Mouse (Mus musculus): ENCODE results near the gene Celsr3. TPM values are rescaled to one million over a fixed set of nuclear protein-coding genes. Genes with fewer than 3 reads are reported as not detected.

The Celsr3 gene
- polyA plus RNA-seq, 2 experiments from 2014 or later = not detected

- ATAC-seq = no peak
These were observed 18.4 kb upstream of the Celsr3 start for GRCm38 (mm10) chr9:108807674-108808073.

- peak; percentile 76 for ATAC-seq
These were observed 17.9 kb upstream of the Celsr3 start, which contains the start of gene Nckipsd for GRCm38 (mm10) chr9:108808163-108808665. TSS of gene Nckipsd (plus strand) at chr9:108808368.

GRCm38 (mm10) chr9:108809188-108809587 is 16.9 kb upstream of the Celsr3 start:
- ATAC-seq = no peak

DNA sequence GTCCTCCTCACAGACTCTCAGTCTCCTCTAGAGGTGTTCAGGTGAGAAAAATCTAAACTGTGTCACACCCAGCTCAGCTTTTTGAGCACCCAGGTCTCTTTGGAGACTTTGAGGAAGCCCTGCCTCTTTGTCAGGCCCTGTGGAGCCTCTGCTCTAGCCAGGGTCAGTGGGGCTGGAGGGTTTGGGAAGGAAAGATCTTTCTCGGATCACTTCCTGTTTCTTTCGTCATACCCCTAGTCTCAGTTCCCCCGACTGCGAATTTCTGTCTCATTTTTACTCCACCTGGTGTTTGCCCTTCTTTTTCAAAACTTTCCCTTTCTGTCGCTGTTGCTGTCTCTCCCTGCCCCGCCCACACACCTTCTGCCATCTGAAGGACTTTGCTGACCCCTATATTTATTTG is 16.4 kb upstream of the Celsr3 start:
- no peak for ATAC-seq

DNA sequence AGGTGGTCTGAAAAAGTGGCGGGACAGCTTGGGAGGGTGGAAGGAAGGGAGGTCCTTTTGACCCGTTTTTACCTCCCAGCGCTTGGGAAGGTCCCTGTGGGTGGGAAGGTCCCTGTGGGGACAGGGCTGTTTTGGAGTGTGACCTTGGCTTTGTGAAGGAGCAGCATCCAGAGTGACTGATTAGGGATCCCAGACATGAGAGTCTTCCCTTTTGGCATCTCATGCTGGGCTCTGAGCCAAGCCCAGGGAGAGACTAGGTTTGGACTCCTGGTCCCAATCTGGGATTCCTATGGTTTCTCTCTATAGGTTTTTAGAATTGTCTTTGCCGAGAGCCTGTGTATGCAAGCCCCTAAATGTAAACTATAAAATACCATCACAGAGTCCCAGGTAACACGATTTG is 15.6 kb upstream of the Celsr3 start:
- ATAC-seq = no peak

DNA sequence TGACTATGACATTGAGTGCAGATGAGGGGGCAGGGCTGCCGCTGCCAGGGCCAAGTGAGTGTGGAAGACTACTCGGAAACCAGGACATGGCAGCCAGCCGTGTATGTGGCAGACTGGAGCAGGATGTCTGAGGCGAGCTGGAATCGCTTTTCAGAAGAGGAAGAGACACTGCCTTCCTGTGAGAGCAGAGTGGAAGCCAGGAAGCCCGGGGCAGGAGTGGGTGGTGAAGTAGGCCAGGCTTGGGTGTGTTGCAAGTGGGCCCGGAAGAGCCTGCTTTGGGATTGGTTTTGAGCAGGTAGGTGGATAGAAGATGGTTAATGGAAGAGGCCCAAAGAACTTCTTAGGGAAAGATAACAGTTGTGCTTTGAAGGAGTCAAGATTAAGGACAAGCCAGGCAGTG is 10.6 kb upstream of the Celsr3 start:
- no peak for ATAC-seq

GRCm38 (mm10) chr9:108819495-108819894 is 6.6 kb upstream of the Celsr3 start:
- no peak for ATAC-seq

GRCm38 (mm10) chr9:108820077-108820476 is 6.0 kb upstream of the Celsr3 start:
- ATAC-seq = no peak

- no peak for ATAC-seq
These were observed 1.9 kb upstream of the Celsr3 start for GRCm38 (mm10) chr9:108824144-108824685.

GRCm38 (mm10) chr9:108824755-108825413 is 1.2 kb upstream of the Celsr3 start:
- no peak for ATAC-seq

DNA sequence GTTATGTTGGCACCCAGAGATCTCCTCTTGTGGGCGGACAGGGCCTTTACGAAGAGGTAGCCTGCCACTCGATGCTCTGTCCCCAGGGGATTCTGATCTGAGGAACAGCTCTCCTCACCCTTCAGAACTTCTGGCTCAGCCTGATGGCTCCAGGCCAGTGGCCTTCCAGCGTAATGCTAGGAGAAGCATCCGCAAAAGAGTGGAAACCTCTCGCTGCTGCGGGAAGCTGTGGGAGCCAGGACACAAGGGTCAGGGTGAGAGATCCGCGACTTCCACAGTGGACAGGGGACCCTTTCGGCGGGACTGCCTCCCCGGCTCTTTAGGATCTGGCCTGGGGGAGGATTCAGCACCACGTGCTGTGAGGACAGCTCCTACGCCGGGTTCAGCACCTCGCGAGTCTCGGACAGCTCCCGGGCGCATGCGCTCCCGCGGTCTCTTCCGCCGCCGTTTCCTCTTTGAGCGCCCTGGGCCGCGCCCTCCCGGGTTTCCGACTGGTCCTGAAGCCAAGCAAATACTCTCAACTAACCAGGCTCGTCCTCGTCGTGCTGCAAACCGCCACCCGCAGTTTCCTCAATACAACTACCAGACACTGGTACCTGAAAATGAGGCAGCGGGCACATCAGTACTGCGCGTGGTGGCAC is 700 bp downstream of the Celsr3 start:
- peak; percentile 36 for ATAC-seq

DNA sequence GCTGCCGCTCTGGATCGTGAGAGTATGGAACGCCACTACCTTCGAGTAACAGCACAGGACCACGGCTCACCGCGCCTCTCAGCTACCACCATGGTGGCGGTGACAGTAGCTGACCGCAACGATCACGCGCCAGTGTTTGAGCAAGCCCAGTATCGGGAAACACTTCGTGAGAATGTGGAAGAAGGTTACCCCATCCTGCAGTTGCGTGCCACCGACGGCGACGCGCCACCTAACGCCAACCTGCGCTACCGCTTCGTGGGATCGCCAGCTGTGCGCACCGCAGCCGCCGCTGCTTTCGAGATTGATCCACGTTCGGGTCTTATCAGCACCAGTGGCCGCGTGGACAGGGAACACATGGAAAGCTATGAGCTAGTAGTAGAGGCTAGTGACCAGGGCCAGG is 1.3 kb downstream of the Celsr3 start:
- no peak for ATAC-seq

- ATAC-seq = no peak
These were observed 1.8 kb downstream of the Celsr3 start for GRCm38 (mm10) chr9:108827906-108828305.

DNA sequence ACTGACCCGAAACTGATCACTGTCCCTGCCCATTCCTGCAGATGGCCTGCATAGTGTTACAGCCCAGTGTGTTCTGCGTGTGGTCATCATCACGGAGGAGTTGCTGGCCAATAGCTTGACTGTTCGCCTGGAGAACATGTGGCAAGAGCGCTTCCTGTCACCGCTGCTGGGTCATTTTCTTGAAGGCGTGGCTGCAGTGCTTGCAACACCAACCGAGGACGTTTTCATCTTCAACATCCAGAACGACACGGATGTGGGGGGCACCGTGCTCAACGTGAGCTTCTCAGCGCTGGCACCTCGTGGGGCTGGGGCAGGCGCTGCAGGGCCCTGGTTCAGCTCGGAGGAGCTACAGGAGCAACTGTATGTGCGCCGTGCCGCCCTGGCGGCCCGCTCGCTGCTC is 5.5 kb downstream of the Celsr3 start:
- no peak for ATAC-seq

- peak; percentile 87 for ATAC-seq
These were observed 6.4 kb downstream of the Celsr3 start for GRCm38 (mm10) chr9:108832390-108833108.

DNA sequence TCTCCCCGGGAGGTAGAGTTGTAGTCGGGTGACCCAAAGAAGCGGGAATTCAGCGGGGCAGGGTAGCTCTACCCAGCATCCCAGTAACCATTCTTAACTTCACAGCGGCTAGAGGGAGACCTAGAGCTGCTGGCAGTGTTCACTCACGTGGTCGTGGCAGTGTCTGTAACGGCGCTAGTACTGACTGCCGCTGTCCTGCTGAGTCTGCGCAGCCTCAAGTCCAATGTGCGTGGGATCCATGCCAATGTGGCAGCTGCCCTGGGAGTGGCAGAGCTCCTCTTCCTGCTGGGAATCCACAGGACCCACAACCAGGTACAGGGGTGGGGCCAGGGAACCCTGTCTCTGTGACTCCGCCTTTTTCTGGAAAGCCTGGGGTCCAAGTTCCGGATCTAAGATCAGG is 16.9 kb downstream of the Celsr3 start:
- no peak for ATAC-seq

- no peak for ATAC-seq
These were observed 19.3 kb downstream of the Celsr3 start for GRCm38 (mm10) chr9:108845390-108845789.

DNA sequence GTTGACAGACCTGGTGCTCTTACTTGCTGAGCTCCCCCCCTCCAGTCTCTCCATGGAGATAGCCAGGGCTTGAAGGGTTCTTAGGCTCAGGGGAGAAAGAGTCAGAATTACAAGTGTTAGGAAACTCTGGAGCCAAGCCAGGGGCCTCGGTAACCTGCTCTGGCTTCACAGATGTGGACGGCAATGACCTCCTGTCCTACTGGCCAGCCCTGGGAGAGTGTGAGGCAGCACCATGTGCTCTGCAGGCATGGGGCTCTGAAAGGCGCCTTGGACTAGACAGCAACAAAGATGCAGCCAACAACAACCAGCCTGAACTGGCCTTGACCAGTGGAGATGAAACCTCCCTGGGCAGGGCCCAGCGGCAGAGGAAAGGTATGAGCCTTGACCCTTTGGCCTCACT is 21.3 kb downstream of the Celsr3 start:
- no peak for ATAC-seq

GRCm38 (mm10) chr9:108848419-108848818 is 22.3 kb downstream of the Celsr3 start:
- ATAC-seq = no peak

DNA sequence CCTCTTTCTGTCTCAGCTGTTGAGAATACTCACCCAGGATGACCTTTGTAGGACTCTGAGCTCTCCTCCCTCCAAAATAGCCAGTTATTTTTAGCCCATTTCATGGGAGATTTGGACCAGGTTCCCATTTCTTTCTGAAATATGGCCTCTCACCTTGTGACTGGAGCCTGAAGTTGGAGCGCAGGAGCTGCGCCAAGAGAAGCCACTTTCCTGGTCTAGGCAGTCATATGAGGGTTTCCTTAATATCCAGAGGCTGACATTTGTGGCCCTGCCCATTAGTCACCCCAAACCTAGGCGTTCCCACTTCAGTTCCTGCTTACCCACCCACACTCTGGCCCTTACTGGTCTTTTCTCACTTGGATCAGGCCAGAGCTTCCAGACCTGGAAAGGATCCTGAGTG is 26.9 kb downstream of the Celsr3 start, which contains the start of gene Slc26a6:
Gene Slc26a6, plus strand, starts transcription at position 308 of the 400 bp plus-strand sequence.
- no peak for ATAC-seq

DNA sequence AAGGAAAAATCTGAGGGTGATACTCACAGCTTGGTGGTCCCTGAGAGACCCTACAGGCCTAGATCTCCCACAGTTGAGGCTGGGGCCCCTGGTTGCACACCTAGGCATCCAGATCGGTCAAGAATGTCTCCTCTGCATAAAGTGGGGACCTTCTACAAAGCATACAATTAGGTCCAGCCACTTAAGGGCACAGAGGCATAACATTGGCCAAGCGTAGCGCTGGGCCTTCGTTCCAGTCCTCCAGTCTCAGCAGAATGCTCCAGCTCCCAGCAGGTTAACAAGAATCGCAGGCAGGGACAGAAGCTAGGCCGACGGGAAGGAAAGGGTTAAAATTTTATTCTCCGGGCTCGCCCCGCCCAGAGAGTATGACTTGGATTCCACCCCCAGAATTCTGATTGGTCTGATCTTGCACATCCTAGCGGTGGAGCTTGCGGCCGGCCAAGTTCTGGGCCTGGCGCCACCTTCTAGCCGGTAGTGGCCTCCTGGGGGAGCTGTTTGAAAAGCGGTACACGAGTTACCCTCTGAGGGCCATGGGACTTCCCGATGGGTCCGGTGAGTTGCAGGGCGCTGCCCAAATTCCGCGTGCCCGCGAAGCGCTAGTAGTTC is 27.6 kb downstream of the Celsr3 start:
- peak; percentile 97 for ATAC-seq

DNA sequence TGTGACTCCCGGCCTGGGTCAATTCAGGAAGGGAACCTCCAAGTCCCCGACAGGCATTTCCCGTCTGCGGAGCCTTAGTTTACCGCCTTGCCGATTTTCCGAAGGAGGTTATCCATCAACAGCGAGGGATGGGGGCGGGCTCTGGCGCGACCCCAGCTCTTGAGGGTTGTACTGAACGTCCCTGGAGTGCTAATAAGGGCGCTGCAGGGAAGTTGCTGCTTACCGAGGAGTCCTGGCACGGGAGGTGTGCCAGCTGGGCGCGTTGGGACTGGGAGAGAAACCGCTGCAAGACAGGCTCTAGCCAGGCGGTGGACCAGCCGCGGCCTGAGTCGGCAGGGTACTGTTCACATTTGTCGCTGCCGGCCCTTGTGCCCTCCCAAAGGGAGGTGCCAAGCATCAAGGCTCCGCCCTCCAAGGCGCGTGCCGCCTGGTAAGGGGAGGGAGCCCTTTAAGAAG is 28.1 kb downstream of the Celsr3 start:
- ATAC-seq = peak; percentile 61

DNA sequence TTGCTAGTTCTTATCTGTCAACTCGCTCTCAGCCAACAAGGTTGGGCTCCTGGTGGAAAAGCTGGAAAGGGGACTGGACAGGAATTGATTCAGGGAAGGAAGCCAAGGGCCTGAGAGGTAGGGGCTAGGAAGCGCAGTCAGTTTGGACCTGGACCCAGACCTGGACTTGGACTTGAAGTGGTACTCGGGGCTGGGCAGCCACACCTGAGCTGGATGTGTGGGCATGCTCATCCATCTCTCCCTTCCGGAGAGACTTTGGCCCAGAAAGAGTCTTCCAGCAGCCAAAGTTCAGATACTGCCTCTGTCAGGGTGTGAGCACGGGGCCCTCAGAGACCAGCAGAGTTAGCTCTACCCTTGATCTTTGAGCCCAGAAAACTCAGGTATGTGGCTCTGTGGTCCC is 29.2 kb downstream of the Celsr3 start:
- no peak for ATAC-seq

Measured in activated CD4-positive, CD25-positive, alpha-beta regulatory T cell, adult 4 months (primary cell).